Mouse (Mus musculus): ENCODE data around the gene Vmn1r151.
"Not testable (repeated sequence)": the region's sequence is repeated elsewhere in the genome, so short reads cannot be mapped to it uniquely, and the experiment has no call there.

Vmn1r151 gene

DNA sequence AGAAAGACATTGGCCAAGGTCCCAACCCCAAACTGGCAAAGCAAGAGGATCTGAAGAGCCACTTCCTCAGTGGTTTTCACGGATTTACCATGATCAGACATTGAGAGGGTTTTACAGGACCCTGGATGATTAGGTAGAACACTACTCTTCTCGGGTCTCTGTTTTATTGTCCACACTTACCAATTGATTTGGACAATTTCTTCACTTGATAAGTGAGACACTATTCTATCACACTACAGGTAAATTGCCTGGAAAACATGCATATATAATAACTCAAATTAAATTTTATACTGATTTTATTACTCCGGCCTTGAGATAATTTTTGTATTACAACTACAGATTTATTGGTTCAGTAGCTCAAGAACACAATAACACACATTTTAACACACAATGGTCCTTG, at the start of gene Vmn1r151:
Vmn1r151 (minus strand) TSS at position 101 of the 400 bp plus-strand sequence.
- not testable (repeated sequence) for DNase-seq (ENCODE audit: low read depth)

DNA sequence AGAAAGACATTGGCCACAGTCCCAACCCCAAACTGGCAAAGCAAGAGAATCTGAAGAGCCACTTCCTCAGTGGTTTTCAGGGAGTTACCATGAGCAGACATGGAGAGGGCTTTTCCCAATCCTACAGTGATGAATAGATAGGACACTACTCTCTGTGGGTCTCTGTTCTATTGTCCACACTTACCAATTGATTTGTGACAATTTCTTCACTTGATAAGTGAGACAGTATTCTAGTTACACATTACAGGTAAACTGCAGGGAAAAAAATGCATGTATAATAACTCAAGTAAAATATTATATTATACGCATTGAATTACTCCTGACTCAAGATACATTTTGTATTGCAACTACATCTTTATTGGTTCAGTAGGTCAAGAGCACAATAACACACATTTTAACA, 35.3 kb upstream of the Vmn1r151 start, which contains the start of gene Gm8677:
Gm8677 (minus strand) TSS at position 101 of the 400 bp plus-strand sequence.
- DNase-seq (ENCODE audit: low read depth) = not testable (repeated sequence)

DNA sequence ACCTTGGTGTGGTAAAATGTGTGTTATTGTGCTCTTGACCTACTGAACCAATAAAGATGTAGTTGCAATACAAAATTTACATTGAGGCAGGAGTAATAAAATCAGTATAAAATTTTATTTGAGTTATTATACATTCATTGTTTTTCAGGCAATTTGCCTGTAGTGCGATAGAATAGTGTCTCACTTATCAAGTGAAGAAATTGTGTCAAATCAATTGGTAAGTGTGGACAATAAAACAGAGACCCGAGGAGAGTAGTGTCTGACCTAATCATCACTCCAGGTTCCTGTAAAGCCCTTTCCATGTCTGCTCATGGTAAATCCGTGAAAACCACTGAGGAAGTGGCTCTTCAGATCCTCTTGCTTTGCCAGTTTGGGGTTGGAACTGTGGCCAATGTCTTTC, 23.2 kb upstream of the Vmn1r151 start, which contains the start of gene Vmn1r152:
Vmn1r152 (plus strand) TSS at position 301 of the 400 bp plus-strand sequence.
- DNase-seq (ENCODE audit: low read depth) = not testable (repeated sequence)

DNA sequence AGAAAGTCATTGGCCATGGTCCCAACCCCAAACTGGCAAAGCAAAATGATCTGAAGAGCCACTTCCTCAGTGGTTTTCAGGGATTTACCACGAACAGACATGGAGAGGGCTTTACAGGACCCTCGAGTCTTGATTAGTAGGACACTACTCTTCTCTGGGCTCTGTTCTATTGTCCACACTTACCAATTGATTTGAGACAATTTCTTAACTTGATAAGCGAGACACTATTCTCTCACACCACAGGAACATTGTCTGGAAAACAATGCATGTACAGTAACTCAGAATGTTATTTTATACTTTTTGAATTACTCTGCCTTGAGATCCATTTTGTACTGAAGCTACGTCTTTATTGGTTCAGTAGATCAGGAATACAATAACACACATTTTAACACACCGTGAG, 35.5 kb downstream of the Vmn1r151 start, which contains the start of gene Gm10665:
Gm10665 (minus strand) TSS at position 101 of the 400 bp plus-strand sequence.
- not testable (repeated sequence) for DNase-seq (ENCODE audit: low read depth)
